Comparison of ENCODE assay signal across 12 mouse cellular contexts in the genomic region with DNA sequence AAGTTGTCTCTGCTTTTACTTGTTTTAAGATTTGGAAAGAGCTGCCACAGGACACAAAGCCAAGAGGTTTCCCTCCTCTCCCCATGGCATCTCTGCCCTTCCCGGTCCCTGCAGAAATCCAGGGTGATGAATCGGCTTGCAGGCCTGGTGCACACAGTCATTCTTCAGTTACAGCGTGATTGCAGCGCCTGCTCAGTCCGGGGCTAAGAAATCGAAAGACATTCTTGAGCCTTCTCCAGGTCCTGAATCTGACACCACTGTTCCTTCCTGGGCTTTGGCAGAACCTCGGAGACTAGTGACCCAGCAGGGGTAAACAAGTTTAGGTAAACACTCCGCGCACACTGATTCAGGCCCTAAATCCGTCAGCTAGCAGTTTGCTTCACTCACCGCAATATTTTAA.
DNase-seq lines count a peak whose midpoint lies in the region; ATAC-seq lines count a peak whose summit lies in the region.
"Had no signal": no experiment of that assay in that cellular context is flagged by ENCODE, and none has a peak within 500 bp of the region (broad histone marks: within the 10 kb centered on the region; RNA-seq: fewer than 3 reads in every experiment).

No protein-coding gene starts in this region.

- H3K4me3 ChIP-seq in intestine, embryonic 15.5 days (replicated peaks) = no peak overlapping the region
- H3K4me3 ChIP-seq in lung, embryonic 15.5 days = no peak overlapping the region
- H3K4me3 ChIP-seq: heart, embryonic 15.5 days; left cerebral cortex, adult 2 months had no signal

- H3K4me2 ChIP-seq in intestine, embryonic 15.5 days (replicated peaks) = 0 out of 2 replicates have a peak overlapping the region, but pooled peaks have one; percentile 14
- H3K4me2 ChIP-seq in lung, embryonic 15.5 days = no peak overlapping the region
- H3K4me2 ChIP-seq: heart, embryonic 15.5 days had no signal

- no peak overlapping the region for H3K9ac ChIP-seq in intestine, embryonic 15.5 days
- H3K9ac ChIP-seq in lung, embryonic 15.5 days = no peak overlapping the region; the same call in 1 of the 2 replicates
- H3K9ac ChIP-seq: heart, embryonic 15.5 days; liver, postnatal 0 days had no signal

- no peaks in the 10 kb centered on the region for H3K9me3 ChIP-seq in intestine, embryonic 15.5 days
- no peaks in the 10 kb centered on the region for H3K9me3 ChIP-seq in lung, embryonic 15.5 days
- H3K9me3 ChIP-seq: heart, embryonic 15.5 days had no signal

- peak; percentile 45 for DNase-seq in urinary bladder, postnatal 14 days (ENCODE audit: low spot score)
- no peak for DNase-seq in urinary bladder, adult 2 months (ENCODE audit: low spot score)
- no peak for DNase-seq in frontal cortex, postnatal 25 days (ENCODE audit: low spot score in 2 of 2)
- no peak for DNase-seq in testis, postnatal 10 days (ENCODE audit: low spot score)
- DNase-seq: liver, postnatal 0 days had no signal

- H3K27me3 ChIP-seq in intestine, embryonic 15.5 days (replicated peaks) = 0 out of 2 replicates have a peak, but pooled peaks cover 3% of the 10 kb centered on the region
- 0 out of 2 replicates have a peak, but pooled peaks cover 4% of the 10 kb centered on the region for H3K27me3 ChIP-seq in lung, embryonic 15.5 days

- H3K27ac ChIP-seq in intestine, embryonic 15.5 days = peak overlapping the region; percentile 81
- peak overlapping the region; percentile 69 for H3K27ac ChIP-seq in lung, embryonic 15.5 days
- H3K27ac ChIP-seq: heart, embryonic 15.5 days; left cerebral cortex, adult 2 months had no signal

- 24% methylated on average over 11 of the region's 11 CpGs for WGBS in intestine, embryonic 15.5 days
- 10% methylated on average over 11 of the region's 11 CpGs for WGBS in lung, embryonic 15.5 days

- no peaks in the 10 kb centered on the region for H3K36me3 ChIP-seq in intestine, embryonic 15.5 days
- H3K36me3 ChIP-seq in lung, embryonic 15.5 days = no peaks in the 10 kb centered on the region
- H3K36me3 ChIP-seq: heart, embryonic 15.5 days had no signal

- no peak for ATAC-seq in intestine, embryonic 15.5 days
- ATAC-seq in lung, embryonic 15.5 days (ENCODE audit: borderline replicate concordance, extremely low read depth, low FRiP score, low TSS enrichment) = no peak
- no peak for ATAC-seq in megakaryocyte-erythroid progenitor cell, adult 5-6 weeks (replicated peaks; ENCODE audit: low FRiP score, low TSS enrichment, poor library complexity, severe bottlenecking)
- ATAC-seq: forebrain, embryonic 16.5 days; inflammation-experienced regulatory T-cells, adult 6 months; liver, postnatal 0 days had no signal

- H3K4me1 ChIP-seq in intestine, embryonic 15.5 days (replicated peaks) = peaks cover 25% of the 10 kb centered on the region
- H3K4me1 ChIP-seq in lung, embryonic 15.5 days = peaks cover 32% of the 10 kb centered on the region
